Mouse (Mus musculus) urinary bladder, adult 18-20 months (tissue): ENCODE measurements at regions not wholly inside any gene's neighbourhood (a gene's known extent, or its start where the extent isn't known, plus 50 kb on each side); places are given as distances from the start of the nearest gene placed in this dataset.

Experiments
- DNase-seq, 2 experiments: peaks; one replicate each; pipeline ENCODE4 v3.0.0; 2022; ENCODE audit warnings: low spot score in 2 of 2, mixed read lengths in 2 of 2

DNA sequence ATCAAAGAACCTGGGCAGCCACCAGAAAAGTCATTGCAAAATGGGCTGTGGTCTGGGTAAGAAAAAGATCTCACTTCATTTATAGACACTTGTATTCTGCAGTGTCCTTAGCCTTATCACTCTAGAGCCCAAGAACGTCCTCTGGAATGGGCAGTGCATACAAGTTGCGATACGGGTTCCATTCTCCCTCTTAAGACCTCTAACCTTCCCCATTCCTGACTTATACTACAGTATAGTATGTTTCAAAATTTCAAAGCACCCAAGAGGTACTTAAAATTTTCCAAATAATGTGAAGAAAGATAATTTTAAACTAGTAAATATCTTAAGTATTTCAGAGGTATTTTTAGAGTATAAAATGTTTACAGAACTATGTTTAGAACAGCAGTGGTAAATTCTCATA lies 276.8 kb upstream of the Actbl2 start:
- no peak for DNase-seq

GRCm38 (mm10) chr13:110990677-110991076 lies 264.1 kb upstream of the Actbl2 start:
- DNase-seq, result no peak

DNA sequence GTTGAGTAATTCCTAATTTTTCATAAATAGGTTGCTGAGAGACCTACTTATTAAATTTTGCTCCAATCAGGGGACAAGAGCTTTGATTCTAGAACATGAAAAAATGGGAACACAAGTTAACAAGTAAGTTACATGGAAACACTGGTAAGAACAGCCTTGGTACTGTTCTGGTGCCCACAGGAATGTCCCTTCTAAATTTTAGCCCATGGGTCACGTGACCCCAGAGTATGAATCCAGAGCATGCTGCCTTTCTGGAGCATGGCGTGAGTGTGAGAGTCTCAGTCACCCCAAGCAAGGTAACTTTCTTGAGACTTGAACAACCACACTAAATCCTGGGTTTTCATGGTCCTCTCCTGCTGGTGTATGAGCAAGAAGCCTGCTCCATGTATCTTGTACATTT lies 263.7 kb upstream of the Actbl2 start:
- DNase-seq, result no peak

GRCm38 (mm10) chr13:110994596-110994995 lies 260.2 kb upstream of the Actbl2 start:
- no peak for DNase-seq

GRCm38 (mm10) chr13:111002670-111003069 lies 252.1 kb upstream of the Actbl2 start:
- no peak for DNase-seq

- no peak for DNase-seq
Observed at GRCm38 (mm10) chr13:111014142-111014541, 240.7 kb upstream of the Actbl2 start.

GRCm38 (mm10) chr13:111030111-111030510 lies 224.7 kb upstream of the Actbl2 start:
- DNase-seq, result no peak

GRCm38 (mm10) chr13:111031633-111032032 lies 223.2 kb upstream of the Actbl2 start:
- DNase-seq, result no peak

DNA sequence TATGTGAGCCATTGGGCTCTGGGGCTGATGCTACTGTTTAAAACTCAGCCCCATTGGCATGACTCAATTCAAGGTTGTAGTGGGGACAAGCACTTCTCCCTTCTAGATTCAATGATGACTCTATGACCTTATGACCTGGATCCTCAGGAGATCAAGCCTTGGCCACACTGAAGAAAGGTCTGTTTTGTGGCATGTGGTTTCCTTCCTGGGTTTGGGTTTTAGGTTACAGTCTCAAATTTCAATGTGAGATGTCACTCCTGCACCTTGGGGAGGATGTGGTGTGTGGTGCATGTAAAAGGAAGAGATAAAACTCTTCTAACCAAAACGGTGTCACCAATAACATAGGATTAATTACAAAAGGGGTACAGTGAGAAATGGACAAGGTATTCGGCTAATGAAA lies 211.2 kb upstream of the Actbl2 start:
- DNase-seq, result no peak

GRCm38 (mm10) chr13:111044328-111045002 lies 210.3 kb upstream of the Actbl2 start:
- no peak for DNase-seq

DNA sequence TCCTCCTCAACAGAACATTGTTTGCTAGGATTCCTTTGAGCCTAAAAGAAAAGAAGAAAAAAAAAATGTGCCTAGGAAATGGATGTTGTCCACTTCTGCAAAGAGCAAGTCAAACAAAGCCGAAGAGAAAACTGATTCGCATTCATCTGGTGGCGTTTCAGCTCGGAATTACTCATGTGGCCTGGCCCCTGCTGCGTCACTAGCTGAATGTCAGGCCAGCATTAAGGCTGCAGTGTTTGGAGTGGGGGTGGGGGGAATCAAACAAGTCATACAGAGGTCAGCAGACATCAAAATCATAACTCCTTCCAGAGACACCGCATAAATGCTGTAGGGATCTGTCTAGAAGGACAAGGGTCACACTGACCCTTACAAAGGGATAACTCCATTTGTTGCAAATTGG lies 204.7 kb upstream of the Actbl2 start:
- no peak for DNase-seq

GRCm38 (mm10) chr13:111055817-111056216 lies 199.0 kb upstream of the Actbl2 start:
- DNase-seq, result no peak

- no peak for DNase-seq
Observed at GRCm38 (mm10) chr13:111087753-111088152, 167.1 kb upstream of the Actbl2 start.

- no peak for DNase-seq
Observed at GRCm38 (mm10) chr13:111096071-111096470, 158.7 kb upstream of the Actbl2 start.

DNA sequence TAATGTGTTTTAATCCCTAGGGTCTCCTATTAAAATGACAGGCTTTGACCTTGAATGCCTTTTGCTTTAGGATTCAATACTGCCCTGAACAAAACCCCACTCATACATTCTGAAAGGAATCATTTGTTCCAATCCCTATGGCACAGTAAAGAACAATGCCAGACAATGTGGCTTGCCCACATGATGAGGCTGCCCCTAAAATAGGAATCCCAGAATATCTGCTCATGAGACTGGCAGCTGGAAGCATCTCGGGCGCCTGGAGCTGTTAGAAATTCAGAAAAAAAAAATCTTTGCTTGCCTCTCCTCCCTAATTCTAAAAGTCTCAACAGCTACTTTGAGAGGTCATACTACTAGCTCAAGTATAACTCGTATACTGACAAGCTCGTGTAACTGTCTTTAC lies 157.5 kb upstream of the Actbl2 start:
- DNase-seq, result no peak

- DNase-seq, result no peak
Observed at GRCm38 (mm10) chr13:111098738-111099137, 156.1 kb upstream of the Actbl2 start.

DNA sequence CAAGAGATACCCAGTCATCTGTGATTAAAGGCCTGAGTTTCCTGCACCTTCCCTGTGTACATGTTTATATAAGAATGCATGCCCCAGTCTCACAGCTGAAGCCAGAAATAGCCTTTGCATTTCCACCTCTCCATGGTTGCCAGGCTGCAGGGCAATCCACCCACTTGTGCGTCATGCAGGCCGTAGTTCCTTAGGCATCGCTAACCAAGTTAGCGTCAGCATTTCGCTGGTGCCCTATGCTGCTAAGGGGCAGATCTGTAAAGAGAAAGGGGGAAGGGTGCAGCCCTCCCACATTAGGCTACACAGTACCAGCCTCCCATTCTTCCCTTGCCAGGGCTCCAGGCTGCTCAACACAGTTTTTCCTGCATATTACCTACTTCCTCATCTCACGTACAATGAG lies 155.6 kb upstream of the Actbl2 start:
- DNase-seq, result no peak

GRCm38 (mm10) chr13:111100448-111100847 lies 154.4 kb upstream of the Actbl2 start:
- DNase-seq, result no peak

DNA sequence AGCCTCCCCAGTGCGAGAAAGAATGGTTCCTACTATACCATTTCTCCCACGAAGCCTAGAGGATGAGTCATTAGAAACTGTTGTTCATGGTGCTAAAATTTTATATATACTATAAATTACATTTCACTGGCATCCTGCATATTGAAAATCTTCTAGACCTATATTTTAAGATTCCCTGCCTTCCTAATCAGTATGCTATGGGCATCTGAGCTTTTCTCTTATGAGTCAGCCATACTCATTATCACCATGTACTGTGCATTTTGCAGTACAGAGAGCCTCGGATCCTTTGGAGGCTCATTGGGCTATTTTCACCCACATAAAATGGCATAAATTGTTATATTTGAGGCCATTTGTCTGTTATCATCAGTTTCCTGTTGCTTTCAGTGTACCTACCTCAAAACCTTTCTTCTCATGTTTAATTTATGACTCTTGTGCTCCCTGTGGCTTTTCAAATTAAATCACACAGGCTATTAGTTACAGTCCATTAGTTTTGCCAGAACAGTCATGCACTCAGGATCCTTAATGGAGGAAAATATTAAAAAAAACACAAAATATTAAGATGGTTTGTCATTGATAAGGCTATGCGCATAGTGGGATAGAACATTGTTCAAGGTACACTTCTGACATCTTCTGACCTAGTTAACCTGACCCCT lies 150.1 kb upstream of the Actbl2 start:
- no peak for DNase-seq

DNA sequence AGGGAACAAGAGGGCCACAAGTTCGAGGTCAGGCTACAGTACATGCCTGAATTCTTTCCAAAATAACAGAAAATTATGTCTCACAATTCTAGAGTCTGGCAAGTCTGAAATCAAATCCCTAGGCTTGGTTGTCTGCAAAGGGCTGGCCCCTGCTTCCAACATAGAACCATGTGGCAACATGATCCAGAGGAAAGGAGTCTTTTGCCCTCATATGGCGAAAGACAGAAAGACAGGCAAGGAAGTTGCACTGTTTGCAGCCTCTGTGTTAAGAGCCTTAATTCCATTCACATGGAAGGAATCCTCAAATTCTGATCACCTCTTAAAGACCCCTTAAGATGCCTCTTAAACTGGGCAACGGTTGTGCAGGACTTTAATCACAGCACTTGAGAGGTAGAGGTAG lies 123.7 kb upstream of the Actbl2 start:
- no peak for DNase-seq

DNA sequence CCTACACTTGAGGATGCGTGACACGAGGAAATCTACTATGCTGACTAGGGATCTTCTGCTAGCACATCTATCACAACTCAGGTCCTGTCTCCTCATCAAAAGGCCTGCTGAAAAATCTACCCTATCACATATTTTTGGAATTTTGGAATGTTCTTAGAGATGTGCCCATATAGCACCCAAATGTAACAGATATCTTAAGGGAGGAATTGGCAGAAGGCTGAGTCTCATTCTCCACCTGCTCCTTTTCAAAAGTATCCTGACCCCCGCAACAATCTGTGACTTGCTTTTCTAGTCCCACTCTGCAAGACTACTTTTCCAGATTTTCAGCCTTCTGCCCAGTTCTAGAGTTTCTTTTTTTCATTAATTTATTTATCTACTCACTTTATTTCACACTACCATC lies 118.4 kb upstream of the Actbl2 start:
- no peak for DNase-seq

- no peak for DNase-seq
Observed at GRCm38 (mm10) chr13:111142757-111143420, 111.9 kb upstream of the Actbl2 start.

DNA sequence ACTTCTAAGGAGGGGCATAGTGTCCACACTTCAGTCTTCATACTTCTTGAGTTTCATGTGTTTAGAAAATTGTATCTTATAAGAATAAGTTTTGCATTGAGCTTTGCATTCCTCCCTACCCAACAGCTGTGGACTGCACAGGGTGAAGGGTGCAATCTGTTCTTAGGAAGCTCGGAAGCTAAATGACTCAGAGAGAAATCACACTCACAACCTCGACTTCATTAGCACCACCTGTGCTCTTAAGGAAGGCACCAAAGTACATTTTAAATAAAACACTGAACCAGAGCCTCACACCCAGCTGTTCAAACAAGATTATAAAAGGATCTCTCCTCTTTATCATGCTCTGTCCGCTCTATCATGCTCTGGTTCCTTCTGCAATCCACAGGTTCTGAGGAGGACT lies 110.1 kb upstream of the Actbl2 start:
- no peak for DNase-seq
